Mouse (Mus musculus): ENCODE results near the gene Adap2.

DNA sequence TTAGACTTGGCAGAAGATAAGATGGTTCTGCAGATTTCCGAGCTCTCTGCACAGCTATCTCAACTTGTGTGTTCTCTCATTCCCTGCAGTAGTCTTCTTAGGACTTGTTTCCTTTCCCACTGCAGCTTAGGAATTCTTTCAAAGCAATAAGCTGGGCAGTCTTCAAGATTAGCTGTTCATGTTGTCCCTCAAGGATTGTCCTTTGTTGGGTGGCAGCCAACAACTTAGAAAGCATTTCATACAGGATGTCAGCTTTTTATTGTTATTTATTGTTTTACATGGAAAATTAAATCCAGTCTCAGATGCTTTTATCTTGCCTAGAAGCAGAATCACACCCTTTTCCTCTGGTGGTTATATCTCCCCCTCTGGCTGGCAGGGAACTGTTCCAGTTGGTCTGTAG, 37.5 kb upstream of the Adap2 start:
- TF ChIP-seq CTCF (IDR thresholded peaks at IDR 0.05; ENCODE audit: borderline replicate concordance, control insufficient read depth, extremely low read depth, insufficient read depth, low read length, poor library complexity) (no peak), POLR2A (IDR thresholded peaks at IDR 0.05; ENCODE audit: control insufficient read depth, extremely low read depth, insufficient read depth, low read length, poor library complexity) (no peak)

Measured in thymus, adult 2 months (tissue).